Mouse (Mus musculus) naive thymus-derived CD4-positive, alpha-beta T cell, adult 2 months (primary cell): ENCODE results near the gene 1700003F12Rik.

ENCODE experiments used
- DNase-seq: peaks from one replicate; pipeline ENCODE4 v3.0.0-alpha.2; 2011; ENCODE audit warnings: low read depth

Gene 1700003F12Rik

DNA sequence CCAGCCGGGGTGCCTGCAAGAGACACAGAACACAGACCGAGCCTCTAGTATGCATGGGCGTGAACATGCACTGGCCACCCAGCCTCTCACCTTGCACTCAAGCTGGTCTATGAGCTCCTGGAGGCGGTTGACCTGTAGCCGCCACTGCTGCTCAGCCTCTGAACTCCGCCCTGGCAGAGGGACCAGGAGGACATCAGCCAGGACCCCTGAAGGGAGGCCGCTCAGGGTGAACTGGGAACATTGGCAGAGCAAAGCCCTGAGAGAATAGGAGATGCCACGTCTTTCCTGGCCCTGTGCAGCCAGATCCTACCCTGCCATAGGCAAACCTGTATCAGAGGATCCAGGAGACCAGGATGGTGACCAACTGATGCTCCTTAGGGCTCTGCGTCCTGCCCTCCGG is at the start of gene 1700003F12Rik:
1700003F12Rik (plus strand) TSS at position 375 of the 400 bp plus-strand sequence.
- no peak for DNase-seq

DNA sequence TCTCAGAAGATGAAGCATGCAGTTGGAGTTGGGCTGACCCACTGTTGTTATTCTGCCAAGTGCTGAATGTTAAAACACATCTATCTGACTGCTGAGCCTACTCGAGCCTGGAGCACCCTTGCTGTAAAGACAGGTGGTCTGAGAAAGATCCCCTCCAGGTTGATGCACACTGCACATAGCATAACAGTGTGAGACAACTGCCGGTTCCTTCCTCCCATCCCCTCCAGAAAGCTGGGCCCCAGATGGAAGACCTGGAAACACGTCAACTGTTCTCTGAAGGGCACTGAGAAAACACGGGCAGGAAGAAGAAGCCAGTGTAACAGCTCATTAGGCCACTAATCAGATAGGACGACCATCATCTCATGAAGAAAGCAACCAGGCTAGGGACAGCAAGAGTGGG is 48.3 kb upstream of the 1700003F12Rik start:
- no peak for DNase-seq

DNA sequence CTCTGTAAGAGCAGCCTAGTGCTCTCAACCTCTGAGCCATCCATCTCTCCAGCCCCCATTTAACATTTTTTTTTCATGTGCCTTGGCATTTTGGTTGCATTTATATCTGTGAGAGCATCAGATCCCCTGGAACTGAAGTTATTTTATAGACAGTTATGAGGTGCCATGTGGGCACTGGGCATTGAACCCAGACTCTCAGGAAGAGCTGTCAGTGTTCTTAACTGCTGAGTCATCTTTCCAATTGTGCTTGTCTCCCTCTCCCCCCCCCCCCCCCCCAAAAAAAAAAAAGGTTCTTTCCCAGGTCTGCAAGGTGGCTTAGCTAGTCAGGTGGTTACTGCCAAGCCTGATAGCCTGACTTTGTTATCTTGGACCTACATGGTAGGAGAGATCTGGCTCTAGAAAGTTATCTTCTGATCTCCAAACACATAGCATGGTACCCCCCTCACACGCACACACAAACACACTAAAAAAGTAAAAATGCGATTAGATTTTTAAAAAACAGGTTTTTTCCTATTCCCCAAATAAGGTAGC is 47.1 kb upstream of the 1700003F12Rik start:
- no peak for DNase-seq

DNA sequence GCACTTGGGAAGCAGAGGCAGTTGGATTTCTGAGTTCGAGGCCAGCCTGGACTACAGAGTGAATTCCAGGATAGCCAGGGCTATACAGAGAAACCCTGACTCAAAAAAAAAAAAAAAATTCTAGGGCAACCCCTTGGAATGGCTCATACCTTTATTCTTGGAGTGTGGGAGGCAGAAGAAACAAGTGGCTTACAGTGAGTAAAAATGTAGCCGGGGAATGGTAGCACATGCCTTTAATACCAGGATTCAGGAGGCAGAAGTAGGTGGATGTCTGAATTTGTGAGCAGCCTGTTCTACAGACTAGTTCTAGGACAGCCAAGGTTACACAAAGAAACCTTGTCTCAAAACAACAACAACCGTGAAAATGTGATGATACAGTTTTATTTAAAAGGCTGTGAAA is 46.1 kb upstream of the 1700003F12Rik start:
- no peak for DNase-seq

DNA sequence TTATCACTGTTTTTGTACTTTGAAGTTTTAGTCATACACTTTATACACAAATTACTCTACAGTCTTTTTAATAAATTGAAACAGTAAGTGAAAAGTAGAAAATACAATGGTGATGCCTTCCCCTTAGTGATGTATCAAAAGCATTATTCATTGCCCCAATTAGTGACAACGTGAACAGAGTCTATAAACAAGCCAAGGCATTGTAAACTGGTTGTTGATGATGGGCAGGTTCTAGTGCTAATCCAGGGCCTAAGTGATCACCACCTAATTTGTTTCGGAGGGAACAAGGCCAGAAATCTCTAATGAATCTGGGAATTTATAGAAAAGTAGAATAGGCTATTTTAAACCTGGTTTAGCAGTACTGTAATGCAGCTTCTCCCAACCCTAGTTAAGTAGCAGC is 39.8 kb upstream of the 1700003F12Rik start:
- DNase-seq: no peak

DNA sequence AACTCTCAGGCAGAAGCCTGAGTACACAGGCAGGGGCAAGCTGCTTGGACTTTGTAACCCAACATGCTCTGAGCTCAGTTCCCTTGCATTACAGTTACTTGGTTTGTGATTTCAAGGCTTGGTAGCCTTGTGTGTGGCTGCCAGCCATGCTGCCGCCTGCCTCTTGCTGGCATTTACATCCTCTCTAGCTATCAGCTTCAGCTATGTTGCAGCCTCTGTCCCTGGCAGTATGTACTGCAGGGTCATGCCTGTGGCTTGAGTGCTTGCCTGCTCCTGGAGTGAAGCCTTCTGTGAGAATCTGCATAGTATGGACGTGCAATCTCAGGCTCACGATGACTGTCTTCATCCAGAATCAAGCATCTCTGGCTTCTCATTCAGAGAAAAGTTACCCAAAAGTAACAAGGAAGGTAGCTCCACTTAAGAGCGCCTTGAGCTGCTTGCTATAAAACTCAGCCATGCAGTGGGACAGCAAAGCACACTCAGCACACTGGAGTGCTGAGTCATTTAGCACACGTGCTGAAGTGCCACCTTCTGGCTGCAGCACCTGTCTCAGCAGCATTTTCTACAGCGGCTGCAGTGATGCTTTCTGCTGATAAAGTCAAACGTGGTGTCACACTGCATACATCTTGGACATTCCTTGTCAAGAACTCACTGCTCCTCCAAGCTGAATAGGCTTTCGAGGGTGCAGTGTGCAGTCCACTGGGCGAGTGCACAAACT is 39.2 kb upstream of the 1700003F12Rik start:
- DNase-seq: no peak

DNA sequence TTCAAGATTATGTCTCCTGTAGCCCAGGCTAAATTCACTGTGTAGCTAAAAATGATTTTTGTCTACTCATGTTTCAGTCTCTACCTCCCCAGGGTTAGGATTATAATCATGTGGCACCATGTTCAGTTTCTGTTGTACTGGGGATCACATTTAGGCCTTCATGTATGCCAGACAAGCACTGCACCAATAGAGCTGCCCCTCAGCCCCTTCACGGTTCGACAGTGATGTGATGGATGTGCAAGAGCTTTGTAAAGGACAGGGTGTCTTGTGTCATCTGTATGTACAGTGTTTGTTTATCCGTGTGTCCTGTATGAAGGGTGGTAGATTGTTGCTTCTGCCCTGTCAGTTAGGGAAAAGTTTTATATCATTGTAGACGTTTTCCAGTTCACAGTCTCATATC is 38.4 kb upstream of the 1700003F12Rik start:
- DNase-seq: no peak

DNA sequence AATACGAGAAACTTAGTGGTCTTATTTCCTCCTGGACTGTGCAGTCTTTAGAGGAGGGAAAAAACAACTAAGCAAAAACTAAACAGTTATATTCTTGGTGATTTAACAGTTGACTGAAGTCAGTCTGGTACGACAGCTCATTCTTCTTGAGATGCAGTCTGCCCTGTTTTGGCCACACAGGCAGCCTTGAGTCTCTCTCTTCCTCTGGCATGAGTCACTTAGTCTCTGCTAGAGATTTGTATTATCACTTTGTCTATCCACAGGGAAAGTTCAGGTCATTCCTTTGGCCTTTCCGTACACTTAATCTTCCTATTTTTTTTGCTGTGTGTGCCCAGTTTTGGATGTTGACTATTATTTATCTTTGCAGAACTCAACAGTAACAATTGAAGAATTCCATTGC is 36.7 kb upstream of the 1700003F12Rik start:
- no peak for DNase-seq

DNA sequence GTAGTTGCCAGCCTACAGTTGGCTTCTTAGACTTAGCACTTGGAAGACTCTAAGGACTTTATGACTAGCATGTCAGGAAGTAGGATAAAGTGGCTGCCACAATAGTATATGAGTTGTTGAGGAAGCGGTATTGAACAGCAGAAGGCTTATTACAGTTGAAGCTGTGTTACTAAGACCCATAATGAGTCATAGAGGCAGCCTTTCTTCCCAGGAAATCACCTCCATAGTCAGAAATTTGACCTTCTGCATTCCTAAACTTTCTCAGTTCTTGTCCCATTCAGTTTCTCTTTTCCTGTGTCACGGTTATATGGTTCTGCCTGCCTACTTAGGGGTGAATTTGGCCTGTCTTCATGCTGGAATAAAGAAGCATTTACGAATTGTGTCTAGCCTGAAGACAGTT is 29.9 kb upstream of the 1700003F12Rik start:
- DNase-seq: no peak

DNA sequence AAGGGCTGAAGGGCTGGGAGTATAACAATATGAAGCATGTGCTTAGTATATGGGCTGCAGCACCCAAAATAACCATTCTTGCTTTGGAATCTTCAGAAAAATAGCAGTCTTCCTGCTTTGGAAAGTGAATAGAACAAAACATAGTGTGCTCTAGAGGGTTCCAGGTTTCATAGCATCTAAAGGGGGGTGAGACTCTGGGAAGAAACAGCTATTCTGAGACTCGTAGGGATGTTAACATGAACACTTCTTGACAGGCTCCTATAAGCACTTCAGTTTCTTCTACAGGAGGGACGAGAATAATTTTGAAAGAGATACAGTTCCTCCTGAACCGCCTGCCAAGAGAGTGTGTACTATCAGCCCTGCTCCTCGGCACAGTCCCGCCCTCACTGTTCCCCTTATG is 29.5 kb upstream of the 1700003F12Rik start:
- no peak for DNase-seq

DNA sequence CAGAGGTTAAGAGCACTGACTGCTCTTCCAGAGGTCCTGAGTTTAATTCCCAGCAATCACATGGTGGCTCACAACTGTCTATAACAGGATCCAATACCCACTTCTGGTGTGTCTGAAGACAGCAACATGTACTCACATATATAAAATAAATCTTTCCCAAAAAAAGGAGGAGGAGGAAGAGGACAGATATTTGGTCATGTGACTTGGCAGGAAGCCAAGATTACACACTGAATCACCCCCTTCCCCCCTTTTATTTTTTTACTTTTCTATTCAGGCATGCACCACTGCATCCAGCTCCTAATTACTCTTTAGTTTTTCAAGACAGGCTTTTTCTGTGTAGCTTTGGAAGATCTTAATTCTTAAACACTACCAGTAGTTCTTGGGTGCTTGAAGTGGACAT is 25.4 kb upstream of the 1700003F12Rik start:
- no peak for DNase-seq

DNA sequence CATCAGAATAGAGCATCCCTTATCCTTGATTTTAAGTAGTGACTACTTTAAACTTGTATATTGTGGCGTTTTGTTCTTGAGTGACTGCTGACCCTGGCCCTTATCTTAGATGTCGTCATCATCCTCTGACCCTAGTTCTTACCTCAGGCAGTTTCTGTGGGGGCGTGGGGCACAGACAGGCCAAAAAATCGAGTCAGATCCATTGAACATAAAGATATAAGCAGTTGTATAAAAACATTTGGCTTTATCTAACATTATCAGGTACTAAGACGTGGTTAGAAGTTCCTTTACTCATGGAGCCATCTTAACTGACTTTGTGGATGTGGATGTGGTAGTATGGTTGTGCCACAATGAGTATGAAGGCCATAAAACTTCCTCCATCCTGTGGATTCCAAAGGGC is 24.6 kb upstream of the 1700003F12Rik start:
- no peak for DNase-seq

DNA sequence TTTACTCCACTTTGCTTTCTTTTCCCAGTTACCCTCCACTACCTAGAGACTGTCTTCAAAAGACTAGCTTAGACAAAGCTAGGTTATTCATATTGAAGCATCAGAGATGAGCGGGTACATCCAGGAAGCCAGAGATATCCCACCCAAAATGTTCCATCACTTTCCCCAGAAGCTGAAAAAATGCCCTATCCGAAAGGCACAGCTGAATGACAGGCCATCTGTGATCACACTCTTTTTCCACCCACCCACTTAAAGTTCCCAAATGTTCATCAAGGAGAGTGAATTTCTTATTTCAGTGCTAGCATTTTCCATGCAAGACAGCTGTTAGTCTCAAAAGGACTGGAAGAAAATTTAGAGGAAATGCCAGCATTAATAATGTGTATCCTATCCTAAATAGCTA is 21.6 kb upstream of the 1700003F12Rik start:
- no peak for DNase-seq

DNA sequence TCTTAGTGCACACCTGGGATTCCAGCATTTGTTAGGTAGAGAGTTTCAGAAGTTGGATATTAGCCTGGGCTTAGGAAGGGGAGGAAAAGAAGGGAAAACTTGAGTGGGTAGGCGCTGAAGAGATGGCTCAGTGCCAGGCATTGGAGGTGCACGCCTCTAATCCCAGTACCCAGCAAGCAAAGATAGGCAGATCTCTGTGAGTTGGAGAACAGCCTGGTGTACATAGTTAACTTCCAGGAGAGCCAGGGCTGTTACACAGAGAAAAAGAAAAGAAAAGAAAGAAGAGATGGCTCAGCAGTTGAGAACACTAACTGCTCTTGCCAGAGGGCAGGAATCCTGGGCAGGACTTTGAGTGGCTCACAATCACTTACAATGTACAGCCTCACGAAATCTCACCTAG is 20.4 kb upstream of the 1700003F12Rik start:
- no peak for DNase-seq

DNA sequence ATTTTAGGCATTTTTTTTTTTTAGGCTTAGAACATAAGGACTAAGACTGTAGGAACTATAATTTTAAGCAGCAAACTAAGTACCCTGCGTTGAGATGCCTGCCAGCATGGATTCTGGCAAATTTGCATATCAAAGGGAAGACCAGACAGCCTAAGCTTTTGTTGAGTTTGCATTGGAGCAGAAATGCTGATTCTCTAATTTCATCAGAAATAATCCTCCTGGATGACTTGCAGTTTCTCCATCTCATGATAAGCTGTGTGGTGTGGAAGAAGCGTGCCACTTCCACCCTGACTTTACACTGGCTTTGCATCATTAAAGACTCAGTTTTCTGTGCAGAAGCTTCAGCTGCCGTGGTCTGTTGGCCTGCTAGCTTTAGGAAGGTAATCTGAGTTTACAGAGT is 14.0 kb upstream of the 1700003F12Rik start:
- no peak for DNase-seq

DNA sequence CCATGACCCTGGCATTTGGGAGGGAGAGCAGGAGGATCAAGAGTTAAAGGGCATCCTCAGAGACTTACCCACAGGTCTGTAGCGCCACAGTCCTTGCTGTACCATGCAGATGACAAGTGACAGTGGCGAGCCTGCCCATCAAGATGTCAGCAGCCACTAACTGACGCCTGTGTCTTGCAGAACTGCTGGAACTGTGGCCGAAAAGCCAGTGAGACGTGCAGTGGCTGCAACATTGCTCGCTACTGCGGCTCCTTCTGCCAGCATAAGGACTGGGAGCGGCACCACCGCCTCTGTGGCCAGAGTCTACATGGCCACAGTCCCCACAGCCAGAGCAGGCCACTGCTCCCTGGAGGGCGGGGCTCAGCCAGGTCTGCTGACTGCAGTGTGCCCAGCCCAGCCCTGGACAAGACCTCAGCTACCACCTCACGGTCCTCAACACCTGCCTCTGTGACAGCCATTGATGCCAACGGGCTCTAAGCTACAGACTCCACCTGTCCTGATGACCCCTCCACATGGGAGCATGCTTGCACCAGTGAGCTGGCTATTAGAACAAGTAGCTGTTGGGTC is 12.1 kb upstream of the 1700003F12Rik start:
- DNase-seq: no peak

DNA sequence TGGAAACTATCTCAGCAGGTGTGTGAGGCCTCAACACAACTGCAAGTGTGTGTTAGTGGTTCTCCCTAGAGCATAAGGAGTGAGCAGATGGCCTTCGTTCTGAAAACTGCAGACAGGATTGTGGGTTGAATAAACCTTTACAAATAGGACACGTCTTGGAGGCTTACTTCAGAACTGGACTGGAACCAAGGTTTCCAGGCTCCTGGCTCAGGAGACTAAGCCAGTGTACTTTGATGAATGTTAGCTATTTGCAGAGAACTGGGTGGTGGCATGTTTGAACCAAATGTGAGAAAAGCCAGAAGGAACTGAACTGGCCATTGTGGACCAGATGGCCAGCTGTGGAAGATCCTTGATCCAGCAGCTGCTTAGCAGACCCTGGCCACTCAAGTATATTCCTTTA is 8.6 kb upstream of the 1700003F12Rik start:
- no peak for DNase-seq

DNA sequence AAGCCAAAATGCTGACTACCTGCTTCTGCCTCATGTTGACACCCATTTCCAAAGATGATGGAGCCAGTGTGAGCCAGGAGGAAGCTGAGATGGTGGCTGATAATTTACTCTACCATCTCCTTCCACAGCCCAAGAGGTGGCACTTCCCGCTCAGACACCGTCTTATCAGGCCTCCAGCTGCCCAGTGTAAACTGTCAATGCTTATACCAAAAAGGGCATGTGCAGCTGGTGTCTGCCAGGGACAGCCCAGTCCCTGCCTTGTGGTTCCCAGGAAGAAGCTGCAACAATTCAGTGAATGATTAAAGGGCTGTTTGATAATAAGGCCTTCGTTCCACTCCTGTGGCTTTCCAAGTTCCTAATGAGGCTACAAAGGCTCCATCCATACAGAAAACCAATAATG is 8.2 kb upstream of the 1700003F12Rik start:
- DNase-seq: no peak

DNA sequence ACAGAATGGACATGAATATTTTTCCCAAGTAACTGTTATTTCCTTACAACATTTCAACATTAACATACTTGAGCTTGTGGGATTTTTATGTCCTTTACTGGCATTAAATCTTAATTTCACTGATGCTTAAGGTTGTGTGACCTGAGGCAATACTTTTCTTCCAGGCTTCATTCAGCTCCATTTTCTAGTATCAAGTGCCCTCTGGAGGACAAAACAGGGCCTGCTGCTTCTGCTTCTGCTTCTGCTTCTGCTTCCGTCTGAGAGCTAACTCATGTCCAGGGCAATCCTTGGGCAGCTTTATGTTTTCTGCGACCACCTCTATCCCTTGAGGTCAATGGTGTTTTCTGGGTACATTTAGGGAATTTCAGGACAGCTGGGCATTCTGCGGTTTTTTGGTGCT is 7.2 kb upstream of the 1700003F12Rik start:
- peak; percentile 29 for DNase-seq

DNA sequence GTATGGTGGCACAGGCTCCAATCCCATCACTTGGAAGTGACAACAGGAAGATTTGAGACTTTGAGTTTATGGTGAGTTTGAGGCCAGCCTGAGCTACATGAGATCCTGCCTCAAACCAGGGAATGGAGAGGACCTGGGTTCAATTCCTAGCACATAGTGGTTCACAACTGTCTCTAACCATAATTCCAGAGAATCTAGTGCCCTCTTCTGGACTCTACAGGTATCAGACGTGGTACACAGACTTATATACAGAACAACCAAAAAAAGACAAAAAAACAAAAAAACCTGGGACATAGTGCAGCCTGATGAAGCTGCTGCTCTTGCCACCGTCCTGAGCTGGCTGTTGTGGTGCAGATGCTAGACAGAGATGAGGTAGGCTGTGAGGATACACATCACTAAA is 5.3 kb upstream of the 1700003F12Rik start:
- no peak for DNase-seq

DNA sequence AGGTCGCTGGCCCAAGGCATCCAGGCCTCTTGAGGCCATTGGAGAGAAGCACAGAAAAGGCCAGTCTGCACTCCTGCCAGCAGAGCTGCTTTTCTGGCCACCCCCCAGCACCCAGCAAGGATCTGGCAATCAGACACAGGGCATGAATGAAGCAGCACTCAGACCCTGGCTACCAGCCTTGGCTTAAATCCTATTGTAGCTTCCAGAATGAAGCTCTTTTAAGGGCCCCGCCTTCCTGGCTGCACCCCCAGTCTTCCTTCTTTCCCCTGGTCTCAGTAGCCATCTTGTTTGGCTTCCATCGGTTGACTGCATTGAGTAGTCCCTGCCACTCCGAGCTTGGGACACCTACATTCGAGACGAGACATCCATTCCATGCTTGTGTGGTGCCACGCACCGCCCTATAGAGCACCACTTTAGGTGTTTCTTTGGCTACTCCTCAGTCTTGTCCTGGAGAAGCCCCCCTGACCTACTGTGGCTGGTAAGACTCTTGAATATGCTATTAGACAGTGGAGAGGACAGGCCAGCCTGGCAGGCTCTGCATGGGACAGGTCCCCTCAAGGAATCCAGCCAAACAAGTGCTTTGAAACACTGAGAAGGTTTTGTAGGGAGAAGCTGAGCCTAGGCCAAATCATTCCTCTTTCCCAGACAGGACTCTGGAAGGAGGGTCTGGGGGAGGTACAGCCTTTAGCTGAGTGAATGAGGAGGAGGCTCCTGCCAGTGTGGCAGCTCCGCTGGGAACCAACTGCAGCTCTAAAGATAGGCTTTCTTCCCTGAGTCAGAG is 3.1 kb upstream of the 1700003F12Rik start:
- no peak for DNase-seq

DNA sequence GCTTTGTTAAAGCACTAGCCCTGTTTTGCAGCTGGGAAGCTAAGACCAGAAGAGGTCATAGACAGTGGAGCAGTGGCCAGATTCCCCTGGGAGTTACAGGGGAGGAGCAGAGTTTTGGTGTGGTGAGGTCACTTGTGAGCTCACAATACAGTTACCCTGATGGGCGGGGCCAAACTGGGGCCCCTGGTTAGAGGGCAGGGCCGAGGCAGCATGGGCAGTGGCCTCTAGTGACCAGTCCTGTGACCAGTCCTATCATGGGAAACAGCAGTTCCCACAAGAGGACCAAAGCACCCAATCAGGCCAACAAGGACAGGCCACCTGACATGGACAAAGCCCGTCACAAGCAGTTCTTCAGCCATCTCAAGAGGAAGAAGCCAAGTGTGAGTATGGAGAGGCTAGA is 1.8 kb downstream of the 1700003F12Rik start:
- no peak for DNase-seq
